Comparison of ENCODE assay signal across 8 mouse cellular contexts in the genomic region with DNA sequence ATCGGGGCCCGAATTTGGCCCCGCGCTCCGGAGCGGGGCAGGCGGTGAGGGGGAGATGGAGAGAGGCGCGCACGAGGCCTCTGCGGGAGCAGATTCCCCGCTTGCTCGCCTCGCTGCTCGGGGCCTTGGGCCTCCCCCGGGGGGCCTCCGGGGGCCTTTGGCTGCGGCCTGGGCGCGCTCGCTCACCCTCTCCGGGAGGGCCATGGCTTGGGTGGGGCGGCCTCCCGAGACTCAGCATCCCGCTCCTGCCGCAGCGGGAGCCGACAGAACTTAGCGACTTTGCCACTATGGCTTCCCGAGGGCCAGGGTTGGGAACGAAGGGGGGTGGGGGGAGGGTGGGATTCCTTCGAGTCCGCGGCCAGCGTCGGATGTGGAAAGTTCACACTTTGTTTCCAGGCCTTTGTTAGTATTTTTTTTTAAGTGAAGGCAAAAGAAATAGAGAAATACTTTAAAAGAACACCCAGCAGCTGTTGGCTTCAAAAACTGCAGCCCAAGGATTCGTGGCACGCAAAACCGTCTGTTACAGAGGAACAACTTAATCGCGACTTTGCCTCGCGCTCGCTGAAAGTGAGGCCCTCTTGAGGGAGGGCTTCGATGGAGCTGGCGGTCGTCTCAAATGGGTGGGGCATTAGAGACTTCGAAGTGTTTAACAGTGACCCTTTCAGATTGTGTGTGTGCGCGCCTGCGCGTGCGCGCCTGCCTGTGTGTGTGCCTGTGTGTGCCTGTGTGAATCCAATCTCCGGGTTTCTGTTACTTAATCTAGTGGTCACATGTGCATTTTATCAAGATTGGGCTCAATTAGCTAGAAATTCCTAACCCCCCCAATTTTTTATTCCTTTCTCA. TPM values are rescaled to one million over a fixed set of nuclear protein-coding genes. Genes with fewer than 3 reads are reported as not detected.
DNase-seq lines count a peak whose midpoint lies in the region; ATAC-seq and TF ChIP-seq lines count a peak whose summit lies in the region.

No protein-coding gene starts in this region.

- peak; percentile 65; the same call in 1 of the 2 replicates for TF ChIP-seq POLR2A in brain, embryonic 14.5 days (IDR thresholded peaks at IDR 0.05; ENCODE audit: borderline replicate concordance, extremely low read depth, insufficient read depth, insufficient read length, poor library complexity, severe bottlenecking)
- TF ChIP-seq POLR2A in testis, adult 2 months (IDR thresholded peaks at IDR 0.05; ENCODE audit: control insufficient read depth, low read depth, low read length), result peak; percentile 59

- peak overlapping the region; percentile 100 for H3K9ac ChIP-seq in heart, embryonic 12.5 days
- H3K9ac ChIP-seq in kidney, postnatal 0 days (ENCODE audit: low read depth, low read length), result peak overlapping the region; percentile 100
- peak overlapping the region; percentile 97 for H3K9ac ChIP-seq in liver, embryonic 12.5 days
- peak overlapping the region; percentile 99 for H3K9ac ChIP-seq in neural tube, embryonic 12.5 days

- DNase-seq in CD4-positive helper T cell, adult 2 months (ENCODE audit: low read depth, low spot score), result peak; percentile 25
- peak; percentile 96 for DNase-seq in brain, embryonic 14.5 days (ENCODE audit: low read depth)
- peak; percentile 95 for DNase-seq in kidney, postnatal 0 days (ENCODE audit: low spot score)

- peaks cover 38% of the 10 kb centered on the region for H3K36me3 ChIP-seq in heart, embryonic 12.5 days
- H3K36me3 ChIP-seq in kidney, postnatal 0 days (ENCODE audit: insufficient read depth, low read length), result peaks cover 8% of the 10 kb centered on the region; the same call in 1 of the 2 replicates
- H3K36me3 ChIP-seq in liver, embryonic 12.5 days, result peaks cover 42% of the 10 kb centered on the region
- H3K36me3 ChIP-seq in neural tube, embryonic 12.5 days, result peaks cover 28% of the 10 kb centered on the region
- H3K36me3 ChIP-seq in testis, adult 2 months (ENCODE audit: control insufficient read depth, insufficient read depth, low read length), result no peaks in the 10 kb centered on the region; the same call in 1 of the 2 replicates

- 1% methylated on average over 54 of the region's 55 CpGs for WGBS in heart, embryonic 12.5 days
- WGBS in kidney, postnatal 0 days, result under 1% methylated on average over 49 of the region's 55 CpGs
- WGBS in liver, embryonic 12.5 days (ENCODE audit: insufficient replicate concordance), result under 1% methylated on average over 55 of the region's 55 CpGs
- under 1% methylated on average over 55 of the region's 55 CpGs for WGBS in neural tube, embryonic 12.5 days

- peak overlapping the region; percentile 99 for H3K4me2 ChIP-seq in heart, embryonic 12.5 days
- H3K4me2 ChIP-seq in kidney, postnatal 0 days (ENCODE audit: low read length), result peak overlapping the region; percentile 79
- H3K4me2 ChIP-seq in liver, embryonic 12.5 days, result peak overlapping the region; percentile 91
- peak overlapping the region; percentile 83 for H3K4me2 ChIP-seq in neural tube, embryonic 12.5 days (replicated peaks)

- peak; percentile 64 for ATAC-seq in erythroid progenitor cell, adult 5-6 weeks (replicated peaks; ENCODE audit: low FRiP score, poor library complexity, severe bottlenecking)
- ATAC-seq in heart, embryonic 12.5 days (ENCODE audit: insufficient number of reproducible peaks, low FRiP score), result peak; percentile 75
- ATAC-seq in kidney, postnatal 0 days (replicated peaks; ENCODE audit: low FRiP score, low read depth), result peak; percentile 40
- ATAC-seq in liver, embryonic 12.5 days, result peak; percentile 65
- peak; percentile 48 for ATAC-seq in neural tube, embryonic 12.5 days (ENCODE audit: low FRiP score, low read depth)

- no peaks in the 10 kb centered on the region for H3K9me3 ChIP-seq in heart, embryonic 12.5 days (replicated peaks)
- H3K9me3 ChIP-seq in kidney, postnatal 0 days (replicated peaks; ENCODE audit: low read length), result no peaks in the 10 kb centered on the region
- H3K9me3 ChIP-seq in liver, embryonic 12.5 days (replicated peaks), result no peaks in the 10 kb centered on the region
- no peaks in the 10 kb centered on the region for H3K9me3 ChIP-seq in neural tube, embryonic 12.5 days

- H3K4me3 ChIP-seq in heart, embryonic 12.5 days, result peak overlapping the region; percentile 100
- H3K4me3 ChIP-seq in kidney, postnatal 0 days (replicated peaks; ENCODE audit: low read depth, low read length), result peak overlapping the region; percentile 98
- peak overlapping the region; percentile 93 for H3K4me3 ChIP-seq in liver, embryonic 12.5 days
- peak overlapping the region; percentile 81 for H3K4me3 ChIP-seq in neural tube, embryonic 12.5 days
- H3K4me3 ChIP-seq in testis, adult 2 months (ENCODE audit: control insufficient read depth, low read depth, low read length), result peak overlapping the region; percentile 95

- TF ChIP-seq CTCF in brain, embryonic 14.5 days (IDR thresholded peaks at IDR 0.05; ENCODE audit: borderline replicate concordance, extremely low read depth, insufficient read depth, insufficient read length), result no peak
- TF ChIP-seq CTCF in kidney, postnatal 0 days (IDR thresholded peaks at IDR 0.05; ENCODE audit: low read depth), result no peak
- no peak for TF ChIP-seq CTCF in testis, adult 2 months (IDR thresholded peaks at IDR 0.05; ENCODE audit: control insufficient read depth, insufficient read depth, insufficient replicate concordance, low read depth, low read length)

- H3K4me1 ChIP-seq in heart, embryonic 12.5 days (replicated peaks), result peaks cover 35% of the 10 kb centered on the region
- H3K4me1 ChIP-seq in kidney, postnatal 0 days (replicated peaks; ENCODE audit: insufficient read depth, low read length), result peaks cover 16% of the 10 kb centered on the region
- H3K4me1 ChIP-seq in liver, embryonic 12.5 days, result peaks cover 60% of the 10 kb centered on the region
- peaks cover 25% of the 10 kb centered on the region for H3K4me1 ChIP-seq in neural tube, embryonic 12.5 days
- peaks cover 5% of the 10 kb centered on the region for H3K4me1 ChIP-seq in testis, adult 2 months (ENCODE audit: control insufficient read depth, insufficient read depth, low read length)

- no peaks in the 10 kb centered on the region for H3K27me3 ChIP-seq in heart, embryonic 12.5 days (replicated peaks)
- no peaks in the 10 kb centered on the region for H3K27me3 ChIP-seq in kidney, postnatal 0 days (ENCODE audit: insufficient read depth, low read length)
- H3K27me3 ChIP-seq in liver, embryonic 12.5 days (replicated peaks), result no peaks in the 10 kb centered on the region
- H3K27me3 ChIP-seq in neural tube, embryonic 12.5 days (replicated peaks), result no peaks in the 10 kb centered on the region
- no peaks in the 10 kb centered on the region for H3K27me3 ChIP-seq in testis, adult 2 months (ENCODE audit: control insufficient read depth, insufficient read depth, low read length)

- H3K27ac ChIP-seq in heart, embryonic 12.5 days (ENCODE audit: poor library complexity, severe bottlenecking), result peak overlapping the region; percentile 100
- H3K27ac ChIP-seq in kidney, postnatal 0 days, result peak overlapping the region; percentile 100
- peak overlapping the region; percentile 97 for H3K27ac ChIP-seq in liver, embryonic 12.5 days
- H3K27ac ChIP-seq in neural tube, embryonic 12.5 days, result peak overlapping the region; percentile 97
- peak overlapping the region; percentile 88 for H3K27ac ChIP-seq in testis, adult 2 months (ENCODE audit: control insufficient read depth, insufficient read depth, low read depth, low read length)

RNA-seq across cellular contexts. Expression of a gene that starts 0.8 kb away (rescaled TPM):
- 459 and 612 TPM in 2 replicates for polyA plus RNA-seq in brain, embryonic 14.5 days (2012; rRNA removed)
- total RNA-seq in erythroid progenitor cell, adult 5-6 weeks (2015; ENCODE audit: low replicate concordance), result 47.8 and 53.0 TPM in 2 replicates
- total RNA-seq in erythroid progenitor cell, adult 5-6 weeks (2017; ENCODE audit: low replicate concordance), result 52.5 and 67.9 TPM in 2 replicates
- polyA plus RNA-seq in heart, embryonic 12.5 days (2016; fragmentation: Nextera tagmentation; extraction: Ambion mirVana), result 624 and 643 TPM in 2 replicates
- 377 and 437 TPM in 2 replicates for polyA plus RNA-seq in kidney, postnatal 0 days (2015; fragmentation: Nextera tagmentation; extraction: Ambion mirVana)
- polyA plus RNA-seq in liver, embryonic 12.5 days (2016; fragmentation: Nextera tagmentation; extraction: Ambion mirVana), result 173 and 176 TPM in 2 replicates
- 605 and 637 TPM in 2 replicates for polyA plus RNA-seq in neural tube, embryonic 12.5 days (2016; fragmentation: Nextera tagmentation; extraction: Ambion mirVana)
- 23.1 and 26.9 TPM in 2 replicates for polyA plus RNA-seq in testis, adult 2 months (2012; rRNA removed)

Comparison
In these comparisons a context has a peak if more than half of its experiments do, and no peak if none do; other contexts are left out.
1. Peak in every context shown above with its lines: DNase-seq, ATAC-seq, H3K4me3 ChIP-seq and H3K27ac ChIP-seq.
2. DNase-seq: peak in every context shown above with its lines; median percentile 96 in brain, embryonic 14.5 days; 95 in kidney, postnatal 0 days; 25 in CD4-positive helper T cell, adult 2 months.